Mouse (Mus musculus) heart, embryonic 10.5 days (tissue): ENCODE measurements at regions not wholly inside any gene's neighbourhood (a gene's known extent, or its start where the extent isn't known, plus 50 kb on each side); places are given as distances from the start of the nearest gene placed in this dataset.

ENCODE experiments used
- DNase-seq: peaks from one replicate; pipeline ENCODE4 v3.0.0-alpha.2; 2017; ENCODE audit warnings: low spot score
- H3K27ac ChIP-seq: fragments of 300-500 bp; sonication (generic); 2 replicates; pipeline ENCODE4 v1.5.1; 2016; ENCODE audit warnings: mild to moderate bottlenecking
- H3K27me3 ChIP-seq: fragments of 300-500 bp; sonication (generic); 2 replicates; pipeline ENCODE4 v1.6.1; 2016; ENCODE audit warnings: mild to moderate bottlenecking; ENCODE audit not compliant: poor library complexity, insufficient read depth, severe bottlenecking
- H3K36me3 ChIP-seq: fragments of 300-500 bp; sonication (generic); 2 replicates; pipeline ENCODE4 v1.6.1; 2016; ENCODE audit warnings: mild to moderate bottlenecking, moderate library complexity
- H3K4me1 ChIP-seq: fragments of 300-500 bp; sonication (generic); 2 replicates; pipeline ENCODE4 v1.6.1; 2016; ENCODE audit warnings: mild to moderate bottlenecking
- H3K4me3 ChIP-seq: fragments of 300-500 bp; sonication (generic); 2 replicates; pipeline ENCODE4 v1.5.1; 2016; ENCODE audit warnings: mild to moderate bottlenecking, moderate library complexity
- H3K9me3 ChIP-seq: fragments of 300-500 bp; sonication (generic); 2 replicates; pipeline ENCODE4 v1.6.1; 2016; ENCODE audit warnings: mild to moderate bottlenecking, moderate library complexity
- WGBS: fragments of 180-500 bp; shearing (Covaris S2); methylation state at CpG from one replicate; pipeline ENCODE4 v1.1.7; 2016; 5-methylcytosine and 5-hydroxymethylcytosine counted together

DNA sequence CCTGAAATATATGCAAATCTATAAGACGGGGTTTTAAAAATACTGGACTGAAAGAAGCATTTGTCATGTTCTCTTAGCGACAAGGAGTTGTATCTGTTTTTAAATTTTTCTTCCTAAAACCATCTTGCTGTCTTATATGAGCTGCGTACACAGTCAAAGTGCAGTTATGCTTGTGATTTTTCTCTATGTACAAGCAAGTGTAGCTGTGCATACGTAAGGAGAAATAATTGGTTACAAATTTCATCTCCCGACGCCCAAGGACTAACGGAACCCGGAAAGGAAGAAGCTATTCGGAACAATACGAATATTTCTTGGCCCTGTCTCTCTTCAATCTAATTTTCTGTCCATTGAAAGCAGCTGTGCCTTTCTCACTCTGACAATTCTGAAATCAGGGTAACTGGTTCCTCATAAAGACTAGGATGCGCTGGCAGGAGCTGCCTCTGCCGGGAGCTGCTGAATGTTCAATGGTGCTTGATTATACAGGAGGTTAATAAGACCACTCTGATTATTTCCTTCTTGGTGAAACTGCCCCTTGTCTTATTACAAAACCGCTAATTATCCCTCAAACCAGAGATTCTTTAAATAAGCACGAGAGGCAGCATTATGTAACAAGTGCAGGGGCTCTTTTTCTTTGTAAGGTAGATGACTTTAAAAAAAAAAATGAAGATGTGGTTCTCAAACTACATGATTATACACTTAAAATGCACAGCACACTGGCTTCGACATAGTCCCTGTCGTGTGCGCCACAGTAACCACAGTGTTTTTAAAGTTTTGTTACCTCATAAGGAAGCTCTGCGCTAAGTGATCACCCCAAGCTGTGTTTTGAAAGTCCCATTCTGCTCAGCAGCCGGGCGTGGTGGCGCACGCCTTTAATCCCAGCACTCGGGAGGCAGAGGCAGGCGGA is 296.8 kb downstream of the Spry2 start:
- 90% methylated on average over 24 of the region's 24 CpGs for WGBS
- H3K4me3 ChIP-seq = no peak overlapping the region
- H3K27ac ChIP-seq = no peak overlapping the region
- DNase-seq = no peak
- H3K4me1 ChIP-seq = no peaks in the 10 kb centered on the region
- H3K36me3 ChIP-seq = no peaks in the 10 kb centered on the region
- no peaks in the 10 kb centered on the region for H3K9me3 ChIP-seq
- H3K27me3 ChIP-seq = no peaks in the 10 kb centered on the region

DNA sequence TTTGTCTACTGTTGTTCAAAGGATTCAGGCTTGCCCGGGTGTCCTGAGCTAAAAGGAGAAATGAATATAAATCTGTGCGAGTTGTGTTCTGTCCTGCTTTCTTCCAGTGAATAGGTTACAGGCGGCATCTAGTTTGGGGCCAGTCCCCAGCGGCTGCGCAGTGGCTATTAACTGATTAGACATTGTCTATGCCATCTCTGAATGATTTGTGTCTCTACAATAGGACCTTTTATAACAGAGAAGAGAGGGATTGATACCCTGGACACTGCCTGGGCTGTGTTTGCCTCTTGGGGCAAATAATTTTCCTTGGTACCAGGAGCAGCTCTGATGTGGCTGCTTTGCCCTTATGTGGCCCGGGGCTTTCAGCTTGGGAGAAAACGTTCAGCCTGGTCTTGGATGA is 306.9 kb downstream of the Spry2 start:
- peak overlapping the region; percentile 73 for H3K27ac ChIP-seq
- no peak for DNase-seq

GRCm38 (mm10) chr14:105589261-105589660 is 307.4 kb downstream of the Spry2 start:
- Histone ChIP-seq H3K27me3 (no peaks in the 10 kb centered on the region), H3K9me3 (no peaks in the 10 kb centered on the region), H3K36me3 (no peaks in the 10 kb centered on the region), H3K4me3 (peak overlapping the region; percentile 40), H3K27ac (peak overlapping the region; percentile 73; the same call in 1 of the 2 replicates), H3K4me1 (peaks cover 8% of the 10 kb centered on the region; the same call in 1 of the 2 replicates)
- DNase-seq = peak; percentile 81
- 69% methylated on average over 20 of the region's 20 CpGs for WGBS

More for the DNA sequence above, 306.9 kb downstream of the Spry2 start:
- peak overlapping the region; percentile 40 for H3K4me3 ChIP-seq
- no peaks in the 10 kb centered on the region for H3K27me3 ChIP-seq
- WGBS = 79% methylated on average over 7 of the region's 7 CpGs
- peaks cover 8% of the 10 kb centered on the region; the same call in 1 of the 2 replicates for H3K4me1 ChIP-seq
- no peaks in the 10 kb centered on the region for H3K9me3 ChIP-seq
- H3K36me3 ChIP-seq = no peaks in the 10 kb centered on the region

DNA sequence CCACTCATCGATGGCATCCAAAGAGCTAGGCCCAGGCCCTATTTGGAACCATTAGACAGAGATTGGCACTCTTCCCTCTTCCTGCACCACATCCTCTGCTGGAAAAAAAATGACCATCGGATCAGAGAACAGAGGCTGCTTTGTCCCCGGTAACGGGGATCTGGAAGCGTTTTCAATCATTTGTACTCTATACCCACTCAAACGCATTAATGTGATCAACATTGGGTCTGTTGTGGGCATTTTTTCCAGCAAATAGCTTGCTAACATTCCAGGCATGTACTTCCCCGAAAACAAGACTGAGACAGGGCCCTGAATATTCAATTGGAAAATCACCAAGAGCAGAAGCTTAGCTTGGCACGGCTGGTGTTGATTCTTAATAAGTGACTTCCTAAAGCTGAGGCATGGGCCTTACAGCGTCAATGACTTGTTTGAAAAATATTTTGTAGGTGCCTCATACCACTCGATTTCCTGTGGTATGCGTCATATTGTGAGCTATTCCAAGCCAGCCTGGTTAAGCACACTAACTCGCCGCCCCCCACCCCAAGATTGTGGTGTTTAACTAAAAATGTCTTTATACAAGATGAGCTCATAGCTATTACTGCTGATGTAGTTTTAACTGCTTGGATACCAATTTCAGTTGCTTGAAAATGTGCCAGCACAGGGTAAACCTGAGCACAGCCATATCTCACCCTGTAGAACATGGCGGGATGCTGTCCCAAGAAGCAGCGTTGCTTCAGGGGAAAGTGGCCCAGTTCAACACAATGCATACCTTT is 308.0 kb downstream of the Spry2 start:
- WGBS = 82% methylated on average over 15 of the region's 15 CpGs
- no peaks in the 10 kb centered on the region for H3K27me3 ChIP-seq
- no peak overlapping the region; the same call in 1 of the 2 replicates for H3K27ac ChIP-seq
- H3K4me3 ChIP-seq = no peak overlapping the region
- H3K36me3 ChIP-seq = no peaks in the 10 kb centered on the region
- no peaks in the 10 kb centered on the region for H3K9me3 ChIP-seq
- DNase-seq = no peak
- peaks cover 8% of the 10 kb centered on the region; the same call in 1 of the 2 replicates for H3K4me1 ChIP-seq

DNA sequence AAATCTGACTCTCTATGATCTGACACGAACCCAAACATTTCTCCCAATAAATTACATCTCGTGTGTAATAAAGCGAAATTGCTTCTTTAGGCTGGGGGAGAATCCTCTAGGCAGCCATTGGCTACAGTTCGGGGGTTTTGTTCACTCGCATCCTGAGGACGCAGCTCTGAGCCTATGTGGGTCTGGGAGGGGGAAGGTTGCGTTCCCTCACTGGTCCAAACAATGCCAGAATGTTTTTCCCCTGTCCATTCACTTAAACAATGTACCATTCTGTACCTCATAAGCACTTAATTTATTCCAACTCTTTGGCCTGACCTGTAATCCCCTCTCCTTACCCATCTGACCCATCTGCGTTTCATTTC is 308.6 kb downstream of the Spry2 start:
- no peak overlapping the region for H3K27ac ChIP-seq
- H3K27me3 ChIP-seq = no peaks in the 10 kb centered on the region
- H3K4me3 ChIP-seq = no peak overlapping the region
- 91% methylated on average over 8 of the region's 8 CpGs for WGBS
- H3K9me3 ChIP-seq = no peaks in the 10 kb centered on the region
- H3K4me1 ChIP-seq = peaks cover 8% of the 10 kb centered on the region; the same call in 1 of the 2 replicates
- no peak for DNase-seq
- H3K36me3 ChIP-seq = no peaks in the 10 kb centered on the region

GRCm38 (mm10) chr14:105584632-105585031 is 312.0 kb downstream of the Spry2 start:
- Histone ChIP-seq H3K27ac (no peak overlapping the region), H3K27me3 (no peaks in the 10 kb centered on the region), H3K4me1 (peaks cover 4% of the 10 kb centered on the region; the same call in 1 of the 2 replicates), H3K4me3 (no peak overlapping the region), H3K36me3 (no peaks in the 10 kb centered on the region), H3K9me3 (no peaks in the 10 kb centered on the region)
- no peak for DNase-seq
- 74% methylated on average over 3 of the region's 3 CpGs for WGBS

- no peak overlapping the region for H3K4me3 ChIP-seq
- no peaks in the 10 kb centered on the region for H3K9me3 ChIP-seq
- no peaks in the 10 kb centered on the region for H3K36me3 ChIP-seq
- no peak for DNase-seq
- no peaks in the 10 kb centered on the region for H3K27me3 ChIP-seq
- H3K27ac ChIP-seq = no peak overlapping the region
- 85% methylated on average over 2 of the region's 2 CpGs for WGBS
- H3K4me1 ChIP-seq = no peaks in the 10 kb centered on the region; the same call in 1 of the 2 replicates
Observed at GRCm38 (mm10) chr14:105583497-105583896, 313.1 kb downstream of the Spry2 start.

GRCm38 (mm10) chr14:105576266-105576665 is 317.9 kb downstream of the Ndfip2 start:
- Histone ChIP-seq H3K9me3 (no peaks in the 10 kb centered on the region), H3K4me1 (peaks cover 10% of the 10 kb centered on the region; the same call in 1 of the 2 replicates), H3K27me3 (no peaks in the 10 kb centered on the region), H3K36me3 (no peaks in the 10 kb centered on the region), H3K4me3 (no peak overlapping the region), H3K27ac (no peak overlapping the region)
- no peak for DNase-seq
- WGBS = 45% methylated on average over 4 of the region's 4 CpGs

DNA sequence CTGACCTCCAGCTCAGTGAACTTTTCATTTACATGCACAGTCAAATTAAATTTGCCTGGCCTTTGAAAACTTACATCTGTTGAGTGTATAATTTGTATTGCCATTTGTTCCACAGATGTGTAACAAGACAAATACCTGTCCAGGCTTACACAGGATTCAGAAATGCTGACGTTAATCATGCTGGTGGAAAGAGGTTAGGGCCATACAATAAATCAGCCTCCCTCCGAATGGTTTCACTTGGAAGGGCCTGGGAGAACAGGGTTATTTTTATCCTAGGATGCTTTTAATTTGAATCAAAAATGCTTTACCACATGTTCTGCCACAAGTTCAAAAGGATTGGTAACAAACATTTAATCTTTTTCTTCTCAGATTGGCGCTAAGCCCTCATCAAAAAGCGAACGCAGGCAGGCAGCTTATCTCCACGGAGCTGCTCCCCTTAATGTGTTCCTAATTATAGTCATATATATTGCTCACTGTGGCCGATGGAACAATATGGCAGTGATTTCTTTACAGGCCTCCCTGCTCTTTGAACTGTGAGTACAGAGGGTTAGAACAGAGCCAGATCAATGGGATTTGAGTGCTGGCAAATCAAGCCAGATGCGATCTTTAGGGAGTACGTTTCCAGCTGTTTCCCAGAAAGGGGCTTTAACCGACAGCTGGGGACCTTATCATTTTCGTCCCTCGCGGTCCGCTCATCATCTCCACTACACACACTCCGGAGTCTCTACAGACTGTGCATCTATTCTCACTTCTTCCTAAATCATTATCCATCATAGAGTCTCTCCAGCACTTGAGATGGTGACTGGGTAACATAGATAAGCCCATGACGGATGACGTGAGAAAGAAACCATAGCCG is 313.9 kb downstream of the Ndfip2 start:
- peaks cover 10% of the 10 kb centered on the region; the same call in 1 of the 2 replicates for H3K4me1 ChIP-seq
- 39% methylated on average over 18 of the region's 18 CpGs for WGBS
- H3K27me3 ChIP-seq = no peaks in the 10 kb centered on the region
- no peaks in the 10 kb centered on the region for H3K9me3 ChIP-seq
- 0 out of 2 replicates have a peak overlapping the region, but pooled peaks have one; percentile 7 for H3K27ac ChIP-seq
- H3K36me3 ChIP-seq = no peaks in the 10 kb centered on the region
- no peak for DNase-seq
- H3K4me3 ChIP-seq = peak overlapping the region; percentile 28

- no peak overlapping the region for H3K27ac ChIP-seq
- H3K36me3 ChIP-seq = no peaks in the 10 kb centered on the region
- H3K27me3 ChIP-seq = no peaks in the 10 kb centered on the region
- peaks cover 18% of the 10 kb centered on the region; the same call in 1 of the 2 replicates for H3K4me1 ChIP-seq
- H3K9me3 ChIP-seq = no peaks in the 10 kb centered on the region
- no peak overlapping the region for H3K4me3 ChIP-seq
- no peak for DNase-seq
- 73% methylated on average over 6 of the region's 6 CpGs for WGBS
Observed at GRCm38 (mm10) chr14:105570156-105570555, 311.8 kb downstream of the Ndfip2 start.

GRCm38 (mm10) chr14:105565827-105566226 is 307.5 kb downstream of the Ndfip2 start:
- H3K36me3 ChIP-seq = no peaks in the 10 kb centered on the region
- 0 out of 2 replicates have a peak, but pooled peaks cover 8% of the 10 kb centered on the region for H3K4me1 ChIP-seq
- peak overlapping the region; percentile 80 for H3K27ac ChIP-seq
- H3K27me3 ChIP-seq = no peaks in the 10 kb centered on the region
- no peaks in the 10 kb centered on the region for H3K9me3 ChIP-seq
- 30% methylated on average over 16 of the region's 16 CpGs for WGBS
- no peak for DNase-seq
- peak overlapping the region; percentile 47 for H3K4me3 ChIP-seq

DNA sequence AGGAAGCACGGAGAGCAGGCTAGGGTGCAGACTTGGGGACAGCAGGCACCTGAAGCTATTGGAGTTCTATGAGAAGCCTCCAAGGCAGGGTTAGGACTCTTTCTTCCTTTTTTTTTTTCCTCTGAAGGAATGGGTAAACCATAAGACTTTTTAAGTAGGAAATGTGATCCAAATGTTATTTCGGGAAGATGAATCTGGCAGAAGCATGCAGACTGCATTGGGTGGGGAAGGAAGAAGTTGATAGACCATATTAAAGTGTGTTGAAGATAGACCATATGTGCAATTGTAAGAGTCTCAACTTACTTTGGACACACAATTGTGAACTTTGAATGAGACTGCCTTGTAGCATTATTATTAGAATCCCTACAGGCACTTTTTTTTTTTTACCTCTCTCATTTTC is 304.5 kb downstream of the Ndfip2 start:
- H3K27me3 ChIP-seq = no peaks in the 10 kb centered on the region
- DNase-seq = no peak
- 91% methylated on average over 2 of the region's 2 CpGs for WGBS

More for the DNA sequence above, 304.5 kb downstream of the Ndfip2 start:
- H3K4me1 ChIP-seq = 0 out of 2 replicates have a peak, but pooled peaks cover 8% of the 10 kb centered on the region
- no peak overlapping the region for H3K27ac ChIP-seq
- H3K4me3 ChIP-seq = no peak overlapping the region
- no peaks in the 10 kb centered on the region for H3K9me3 ChIP-seq
- H3K36me3 ChIP-seq = no peaks in the 10 kb centered on the region
